Mouse (Mus musculus) testis, adult 2 months (tissue): ENCODE results near the gene Slc26a8. TPM values are rescaled to one million over a fixed set of nuclear protein-coding genes. Genes with fewer than 3 reads are reported as not detected.

Experiments
- H3K27ac ChIP-seq: fragments of 200-500 bp; 2 replicates; pipeline ENCODE4 v1.5.1; 2012; ENCODE audit warnings: low read depth, low read length; ENCODE audit not compliant: control insufficient read depth, insufficient read depth
- H3K27me3 ChIP-seq: fragments of 200-500 bp; 2 replicates; pipeline ENCODE4 v1.6.1; 2012; ENCODE audit warnings: mild to moderate bottlenecking, low read length, moderate library complexity; ENCODE audit not compliant: control insufficient read depth, insufficient read depth
- H3K36me3 ChIP-seq: fragments of 200-500 bp; 2 replicates; pipeline ENCODE4 v1.6.1; 2012; ENCODE audit warnings: mild to moderate bottlenecking, low read length; ENCODE audit not compliant: control insufficient read depth, insufficient read depth
- H3K4me1 ChIP-seq: fragments of 200-500 bp; 2 replicates; pipeline ENCODE4 v1.6.1; 2012; ENCODE audit warnings: low read length; ENCODE audit not compliant: control insufficient read depth, insufficient read depth
- H3K4me3 ChIP-seq: fragments of 200-500 bp; 2 replicates; pipeline ENCODE4 v1.5.1; 2012; ENCODE audit warnings: low read depth, mild to moderate bottlenecking, low read length, moderate library complexity, mixed read lengths; ENCODE audit not compliant: control insufficient read depth
- CTCF ChIP-seq: fragments of 200-500 bp; IDR thresholded peaks from 2 replicates; pipeline ENCODE4 v1.5.1; 2012; ENCODE audit warnings: low read depth, mild to moderate bottlenecking, inconsistent platforms, low read length, moderate library complexity; ENCODE audit not compliant: control insufficient read depth, insufficient read depth, insufficient replicate concordance
- POLR2A ChIP-seq: fragments of 200-500 bp; IDR thresholded peaks from 2 replicates; pipeline ENCODE4 v1.6.1; 2012; ENCODE audit warnings: low read depth, mild to moderate bottlenecking, inconsistent platforms, low read length, moderate library complexity; ENCODE audit not compliant: control insufficient read depth
- polyA plus RNA-seq: library from polyadenylated mRNA; depleted of rRNA; stranded (reverse); fragments of >200 nt; gene quantifications from 2 replicates; pipeline ENCODE4 v1.2.3, GENCODE M21; 2012

The Slc26a8 gene
- polyA plus RNA-seq, 1 experiment = 188 TPM

DNA sequence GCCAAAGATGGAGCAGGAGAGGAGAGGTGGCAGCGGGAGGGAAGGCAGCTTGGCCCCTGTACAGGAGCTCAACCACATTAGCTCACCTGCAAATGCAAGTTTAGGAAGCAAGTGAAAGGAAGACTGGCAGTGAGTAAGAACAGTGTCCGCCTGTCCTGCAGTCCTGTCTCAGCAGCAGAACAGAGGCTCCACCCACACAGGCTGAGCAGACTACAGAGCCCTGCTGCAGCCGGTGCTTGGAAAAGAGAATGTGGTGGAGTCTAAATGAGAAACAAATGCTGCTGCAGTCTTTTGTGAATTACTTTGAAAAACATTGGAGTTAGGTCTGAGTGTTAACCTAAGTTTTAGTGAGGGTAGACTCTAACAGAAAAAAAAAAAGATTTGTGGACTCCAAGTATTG, 27.5 kb upstream of the Slc26a8 start:
- no peaks in the 10 kb centered on the region for H3K36me3 ChIP-seq
- no peak for TF ChIP-seq POLR2A
- no peak for TF ChIP-seq CTCF
- no peaks in the 10 kb centered on the region for H3K27me3 ChIP-seq
- no peaks in the 10 kb centered on the region for H3K4me1 ChIP-seq
- no peak overlapping the region for H3K4me3 ChIP-seq
- H3K27ac ChIP-seq = no peak overlapping the region

DNA sequence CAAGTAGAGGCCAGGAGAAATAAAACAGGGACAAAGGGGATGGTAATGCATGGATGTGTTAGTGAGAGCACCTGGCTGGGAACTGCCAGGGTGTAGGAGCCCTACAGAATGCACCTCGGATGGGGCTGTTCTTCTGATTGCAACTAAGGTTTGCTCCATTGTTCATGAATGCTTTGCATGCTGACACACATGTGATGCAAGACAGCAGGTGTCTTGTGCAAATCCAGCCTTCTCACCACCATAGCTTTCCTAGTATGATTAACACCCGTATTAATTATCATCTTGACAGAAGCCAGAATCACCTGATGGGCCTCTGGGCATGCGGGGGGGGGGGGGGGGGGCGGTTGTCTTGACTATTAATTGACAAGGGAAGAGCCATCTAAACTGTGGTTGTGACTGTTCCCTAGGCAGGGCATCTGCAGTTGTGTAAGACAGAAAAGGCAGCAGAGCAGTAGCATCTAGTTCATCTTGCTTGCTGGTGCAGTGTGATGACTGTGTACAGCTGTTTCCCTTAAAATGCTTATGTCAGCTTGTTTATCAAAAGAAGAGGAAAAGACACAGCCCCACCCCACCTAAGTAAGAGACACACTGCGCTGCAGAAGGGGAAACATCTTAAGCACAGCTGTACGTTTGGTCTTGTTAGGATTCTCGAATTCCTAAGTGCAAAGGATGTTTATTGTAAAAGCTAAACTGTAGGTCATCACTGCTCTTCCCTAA, 26.0 kb upstream of the Slc26a8 start:
- Histone ChIP-seq H3K27me3 (no peaks in the 10 kb centered on the region), H3K36me3 (no peaks in the 10 kb centered on the region), H3K4me1 (no peaks in the 10 kb centered on the region), H3K27ac (no peak overlapping the region), H3K4me3 (peak overlapping the region; percentile 62)
- TF ChIP-seq CTCF (no peak), POLR2A (no peak)

DNA sequence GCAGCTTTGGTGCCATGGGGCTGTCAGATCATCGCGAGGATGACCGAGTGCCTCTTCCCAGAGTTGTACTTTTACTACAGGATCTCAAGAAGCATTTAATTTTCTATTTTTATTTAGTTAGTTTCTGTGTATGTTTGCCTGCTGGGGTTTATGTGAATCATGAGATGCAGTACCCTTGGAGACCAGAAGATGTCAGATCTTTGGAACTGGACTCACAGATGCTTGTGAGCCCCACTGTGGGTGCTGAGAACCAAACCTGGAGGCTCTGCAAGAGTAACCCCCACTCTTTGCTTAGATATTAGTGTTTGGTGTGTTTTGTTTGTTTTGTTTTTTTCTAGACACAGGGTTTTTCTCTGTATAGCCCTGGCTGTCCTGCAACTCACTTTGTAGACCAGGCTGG, 24.0 kb upstream of the Slc26a8 start:
- TF ChIP-seq CTCF = no peak
- no peak for TF ChIP-seq POLR2A
- Histone ChIP-seq H3K4me3 (no peak overlapping the region), H3K36me3 (no peaks in the 10 kb centered on the region), H3K27me3 (no peaks in the 10 kb centered on the region), H3K4me1 (no peaks in the 10 kb centered on the region), H3K27ac (no peak overlapping the region)

DNA sequence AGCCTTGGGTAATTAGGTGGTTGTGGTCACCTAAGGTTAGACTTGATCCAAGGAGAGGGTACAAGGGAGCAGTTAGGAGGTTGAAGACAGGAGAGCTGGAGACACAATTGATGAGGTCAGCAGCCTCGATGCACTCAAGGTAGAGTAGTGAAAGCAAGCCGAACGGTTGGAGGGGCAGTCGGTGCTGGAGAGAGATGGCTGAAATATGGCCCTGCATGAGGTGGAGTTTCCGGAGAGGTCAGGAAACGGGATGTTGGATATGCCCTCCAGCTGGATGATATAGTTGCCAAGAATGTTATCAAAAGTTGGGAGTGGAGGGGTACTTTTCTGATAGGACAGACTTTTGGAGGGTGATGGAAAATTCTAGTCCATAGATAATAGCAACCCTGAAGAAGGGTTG, 22.3 kb upstream of the Slc26a8 start:
- Histone ChIP-seq H3K27ac (no peak overlapping the region), H3K4me1 (no peaks in the 10 kb centered on the region), H3K4me3 (no peak overlapping the region), H3K27me3 (no peaks in the 10 kb centered on the region), H3K36me3 (no peaks in the 10 kb centered on the region)
- no peak for TF ChIP-seq CTCF
- TF ChIP-seq POLR2A = no peak

DNA sequence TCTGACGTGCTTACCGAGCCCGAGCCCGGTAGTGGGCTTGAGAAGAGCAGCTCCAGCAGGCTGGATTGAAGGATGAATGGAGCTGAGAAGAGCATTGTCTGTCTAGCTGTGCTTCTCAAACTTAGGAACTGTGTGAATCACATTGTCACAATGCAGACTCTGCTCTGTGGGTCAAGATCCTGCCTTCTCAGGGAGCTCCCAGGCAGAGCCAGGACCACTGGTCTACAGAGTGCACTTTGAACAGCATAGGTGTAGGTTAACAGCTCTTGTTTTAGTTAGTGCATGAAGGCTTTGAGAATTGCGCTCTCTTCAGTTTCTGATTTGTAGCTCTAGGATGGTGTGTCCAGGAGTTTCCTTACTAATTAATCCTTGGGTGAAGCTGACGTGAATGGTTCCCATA, 21.2 kb upstream of the Slc26a8 start:
- no peak overlapping the region for H3K4me3 ChIP-seq
- TF ChIP-seq CTCF (no peak), POLR2A (no peak)
- no peaks in the 10 kb centered on the region for H3K4me1 ChIP-seq
- H3K27me3 ChIP-seq = no peaks in the 10 kb centered on the region
- no peaks in the 10 kb centered on the region for H3K36me3 ChIP-seq
- no peak overlapping the region for H3K27ac ChIP-seq

DNA sequence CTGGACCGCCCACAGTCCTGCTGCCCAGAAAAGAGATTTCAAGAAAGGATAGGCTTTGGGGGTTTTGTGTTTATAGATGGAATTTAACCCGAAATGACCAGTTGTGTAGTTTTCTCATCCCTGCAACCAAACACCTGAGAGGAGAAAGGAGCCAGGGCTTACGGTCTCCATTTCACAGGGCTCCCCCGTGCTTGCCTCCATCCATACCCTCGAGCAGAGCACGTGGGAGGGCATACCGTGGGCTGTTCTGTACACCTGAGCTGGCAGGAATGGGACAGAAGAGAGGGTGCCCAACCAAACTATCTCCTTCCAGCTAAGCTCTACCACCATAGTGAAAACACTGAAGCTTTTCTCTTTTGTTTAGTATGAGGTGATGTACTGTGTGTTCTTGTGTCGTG, 20.3 kb upstream of the Slc26a8 start:
- Histone ChIP-seq H3K27me3 (no peaks in the 10 kb centered on the region), H3K4me3 (no peak overlapping the region), H3K27ac (no peak overlapping the region), H3K4me1 (no peaks in the 10 kb centered on the region), H3K36me3 (no peaks in the 10 kb centered on the region)
- TF ChIP-seq CTCF = no peak
- no peak for TF ChIP-seq POLR2A

DNA sequence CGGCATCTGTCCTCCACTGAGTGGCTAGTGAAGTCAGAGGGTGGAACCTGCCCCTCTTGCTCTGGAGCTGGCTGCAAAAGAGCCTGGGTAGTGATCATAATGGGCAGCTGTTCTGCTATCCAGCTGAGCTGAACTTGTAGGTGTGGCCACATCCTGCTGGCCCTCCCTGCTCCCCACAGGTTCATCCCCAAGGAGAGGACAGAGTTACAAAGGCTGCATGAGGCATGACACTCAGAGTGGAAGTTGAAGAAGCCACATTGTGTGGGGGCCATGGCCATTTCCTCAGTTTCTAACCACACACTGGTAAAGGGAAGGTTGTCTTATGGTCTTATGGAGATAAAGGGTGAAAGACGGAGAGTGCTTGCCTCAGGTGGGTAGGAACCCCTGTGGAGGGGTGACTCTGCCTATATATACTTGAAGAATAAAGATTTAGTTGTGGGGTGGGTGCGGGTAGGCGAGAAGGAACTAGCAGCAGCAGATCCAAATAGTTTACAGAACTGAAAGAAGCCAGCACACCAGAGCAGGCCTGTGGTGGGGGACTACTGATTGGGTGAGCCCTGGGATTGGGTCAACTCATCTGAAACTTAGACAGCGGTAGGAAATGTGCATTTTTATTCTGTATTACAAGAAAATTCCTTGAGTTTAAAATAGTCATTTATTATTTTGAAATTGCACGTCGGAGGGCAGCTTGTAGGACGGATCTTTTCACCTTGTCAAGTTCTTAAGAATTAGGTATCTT, 19.7 kb upstream of the Slc26a8 start:
- no peak for TF ChIP-seq POLR2A
- TF ChIP-seq CTCF = no peak
- Histone ChIP-seq H3K4me3 (no peak overlapping the region), H3K36me3 (no peaks in the 10 kb centered on the region), H3K27ac (no peak overlapping the region), H3K27me3 (no peaks in the 10 kb centered on the region), H3K4me1 (no peaks in the 10 kb centered on the region)

DNA sequence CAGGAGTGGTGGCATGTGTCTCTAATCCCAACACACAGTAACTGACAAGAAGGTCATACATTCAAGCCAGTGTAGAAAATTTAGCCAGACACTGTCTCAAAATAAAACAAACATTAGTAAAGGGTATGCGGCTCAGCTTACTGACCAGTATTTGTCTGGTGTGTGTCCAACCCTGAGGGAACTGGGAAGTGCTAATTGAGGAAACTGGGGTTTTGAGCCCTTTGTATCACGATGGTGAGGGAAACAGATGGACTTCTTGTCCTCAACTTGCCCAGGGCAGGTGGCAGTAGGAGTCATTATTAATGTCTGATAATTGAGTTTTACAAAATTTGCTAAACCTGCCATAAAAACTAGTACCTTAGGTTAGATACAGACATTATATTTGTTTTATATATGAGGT, 19.0 kb upstream of the Slc26a8 start:
- no peaks in the 10 kb centered on the region for H3K4me1 ChIP-seq

More for the DNA sequence above, 19.0 kb upstream of the Slc26a8 start:
- Histone ChIP-seq H3K4me3 (no peak overlapping the region), H3K27me3 (no peaks in the 10 kb centered on the region), H3K36me3 (no peaks in the 10 kb centered on the region), H3K27ac (no peak overlapping the region)
- no peak for TF ChIP-seq CTCF
- TF ChIP-seq POLR2A = no peak
